Mouse (Mus musculus): ENCODE measurements around the gene Cherp.

Gene Cherp

GRCm38 (mm10) chr8:72474826-72475546 lies at the start of gene Cherp:
Gene Cherp (minus strand): TSS chr8:72475226.
- DNase-seq (ENCODE audit: low read depth, low spot score), result peak; percentile 97

- DNase-seq (ENCODE audit: low read depth, low spot score), result no peak
Measured at GRCm38 (mm10) chr8:72521888-72522287, 46.9 kb upstream of the Cherp start.

- DNase-seq (ENCODE audit: low read depth, low spot score), result no peak
Measured at GRCm38 (mm10) chr8:72517421-72517988, 42.5 kb upstream of the Cherp start.

GRCm38 (mm10) chr8:72513158-72513557 lies 38.1 kb upstream of the Cherp start:
- DNase-seq (ENCODE audit: low read depth, low spot score), result no peak

- DNase-seq (ENCODE audit: low read depth, low spot score), result no peak
Measured at GRCm38 (mm10) chr8:72512648-72513047, 37.6 kb upstream of the Cherp start.

GRCm38 (mm10) chr8:72507505-72507904 lies 32.5 kb upstream of the Cherp start:
- no peak for DNase-seq (ENCODE audit: low read depth, low spot score)

- no peak for DNase-seq (ENCODE audit: low read depth, low spot score)
Measured at GRCm38 (mm10) chr8:72504637-72505314, 29.8 kb upstream of the Cherp start.

GRCm38 (mm10) chr8:72504137-72504536 lies 29.1 kb upstream of the Cherp start:
- DNase-seq (ENCODE audit: low read depth, low spot score), result no peak

- DNase-seq (ENCODE audit: low read depth, low spot score), result no peak
Measured at GRCm38 (mm10) chr8:72500521-72500931, 25.5 kb upstream of the Cherp start.

- no peak for DNase-seq (ENCODE audit: low read depth, low spot score)
Measured at GRCm38 (mm10) chr8:72499521-72500284, 24.7 kb upstream of the Cherp start.

- no peak for DNase-seq (ENCODE audit: low read depth, low spot score)
Measured at GRCm38 (mm10) chr8:72498527-72498926, 23.5 kb upstream of the Cherp start.

GRCm38 (mm10) chr8:72497911-72498310 lies 22.9 kb upstream of the Cherp start:
- no peak for DNase-seq (ENCODE audit: low read depth, low spot score)

- DNase-seq (ENCODE audit: low read depth, low spot score), result no peak
Measured at GRCm38 (mm10) chr8:72496217-72496616, 21.2 kb upstream of the Cherp start.

GRCm38 (mm10) chr8:72495411-72496111 lies 20.5 kb upstream of the Cherp start:
- DNase-seq (ENCODE audit: low read depth, low spot score), result no peak

- DNase-seq (ENCODE audit: low read depth, low spot score), result no peak
Measured at GRCm38 (mm10) chr8:72493381-72493780, 18.4 kb upstream of the Cherp start.

GRCm38 (mm10) chr8:72492622-72493081 lies 17.6 kb upstream of the Cherp start:
- DNase-seq (ENCODE audit: low read depth, low spot score), result peak; percentile 99

- no peak for DNase-seq (ENCODE audit: low read depth, low spot score)
Measured at GRCm38 (mm10) chr8:72491680-72492621, 16.9 kb upstream of the Cherp start, which contains the start of gene Slc35e1. Gene Slc35e1 (minus strand): TSS chr8:72492614.

- no peak for DNase-seq (ENCODE audit: low read depth, low spot score)
Measured at GRCm38 (mm10) chr8:72491017-72491416, 16.0 kb upstream of the Cherp start.

GRCm38 (mm10) chr8:72487014-72487413 lies 12.0 kb upstream of the Cherp start:
- no peak for DNase-seq (ENCODE audit: low read depth, low spot score)

All from embryo, embryonic 11.5 days (tissue).